Mouse (Mus musculus): ENCODE measurements at regions not wholly inside any gene's neighbourhood (a gene's known extent, or its start where the extent isn't known, plus 50 kb on each side); places are given as distances from the start of the nearest gene placed in this dataset.
A peak's percentile ranks its signal among the peaks of the same experiment; 100 is the strongest.
"Not testable (repeated sequence)": the region's sequence is repeated elsewhere in the genome, so short reads cannot be mapped to it uniquely, and the experiment has no call there.

GRCm38 (mm10) chr13:74563483-74564330 is 69.9 kb upstream of the Zfp825 start:
- DNase-seq = peak; percentile 87

- not testable (repeated sequence) for DNase-seq
Measured at GRCm38 (mm10) chr13:74564331-74564727, 70.5 kb upstream of the Zfp825 start.

GRCm38 (mm10) chr13:74569967-74570366 is 69.4 kb upstream of the Erap1 start:
- DNase-seq = peak; percentile 35

Measured in lung, postnatal 10 days (tissue).